Mouse (Mus musculus) midbrain, embryonic 13.5 days (tissue): ENCODE results near the gene Fyco1. TPM values are rescaled to one million over a fixed set of nuclear protein-coding genes. Genes with fewer than 3 reads are reported as not detected.

Source experiments
- ATAC-seq: fragments of 200-750 bp; cut with Nextera tagmentation; 2 replicates; pipeline ENCODE4 v1.8.0; 2017; ENCODE audit warnings: mild to moderate bottlenecking, moderate TSS enrichment, moderate library complexity
- H3K27ac ChIP-seq: fragments of 300-500 bp; sonication (generic); 2 replicates; pipeline ENCODE4 v1.5.1; 2015; ENCODE audit warnings: inconsistent platforms, mild to moderate bottlenecking, moderate library complexity
- H3K27me3 ChIP-seq: fragments of 300-500 bp; sonication (generic); 2 replicates; pipeline ENCODE4 v1.6.1; 2015; ENCODE audit warnings: mild to moderate bottlenecking, inconsistent platforms
- H3K36me3 ChIP-seq: fragments of 300-500 bp; sonication (generic); 2 replicates; pipeline ENCODE4 v1.6.1; 2015; ENCODE audit warnings: mild to moderate bottlenecking, inconsistent platforms
- H3K4me1 ChIP-seq: fragments of 300-500 bp; sonication (generic); replicated peaks from 2 replicates; pipeline ENCODE4 v1.6.1; 2015; ENCODE audit warnings: inconsistent platforms
- H3K4me2 ChIP-seq: fragments of 300-500 bp; sonication (generic); replicated peaks from 2 replicates; pipeline ENCODE4 v1.6.1; 2015; ENCODE audit warnings: moderate library complexity, mild to moderate bottlenecking, inconsistent platforms
- H3K4me3 ChIP-seq: fragments of 300-500 bp; sonication (generic); replicated peaks from 2 replicates; pipeline ENCODE4 v1.5.1; 2015; ENCODE audit warnings: mild to moderate bottlenecking, inconsistent platforms
- H3K9ac ChIP-seq: fragments of 300-500 bp; sonication (generic); replicated peaks from 2 replicates; pipeline ENCODE4 v1.6.1; 2015; ENCODE audit warnings: mild to moderate bottlenecking, inconsistent platforms
- H3K9me3 ChIP-seq: fragments of 300-500 bp; sonication (generic); 2 replicates; pipeline ENCODE4 v1.6.1; 2016; ENCODE audit warnings: mild to moderate bottlenecking, inconsistent platforms
- WGBS: fragments of 180-500 bp; shearing (Covaris S2); methylation state at CpG from one replicate; pipeline ENCODE4 v1.1.7; 2015; 5-methylcytosine and 5-hydroxymethylcytosine counted together
- polyA plus RNA-seq: library from polyadenylated mRNA; unstranded; fragments of >200 nt; fragmentation: Nextera tagmentation; extraction: Ambion mirVana; gene quantifications from 2 replicates; pipeline ENCODE4 v1.2.1, GENCODE M21; 2015

Fyco1 gene
- polyA plus RNA-seq: 11.1 and 13.3 TPM in 2 replicates

GRCm38 (mm10) chr9:123851713-123852448 lies at the start of gene Fyco1:
Gene Fyco1, minus strand, starts transcription at chr9:123851899.
- Histone ChIP-seq H3K27me3 (no peaks in the 10 kb centered on the region), H3K27ac (peak within 1 kb of the TSS; percentile 74), H3K4me2 (peak within 1 kb of the TSS; percentile 86), H3K4me3 (peak within 1 kb of the TSS; percentile 72), H3K9me3 (no peaks in the 10 kb centered on the region), H3K36me3 (no peaks in the 10 kb centered on the region), H3K9ac (peak within 1 kb of the TSS; percentile 67), H3K4me1 (peaks cover 15% of the 10 kb centered on the region)
- under 1% methylated on average over 47 of the region's 47 CpGs for WGBS
- peak; percentile 98 for ATAC-seq

- H3K36me3 ChIP-seq: no peaks in the 10 kb centered on the region
- WGBS: 83% methylated on average over 4 of the region's 4 CpGs
- H3K27me3 ChIP-seq: no peaks in the 10 kb centered on the region
- H3K4me2 ChIP-seq: no peak overlapping the region
- H3K9me3 ChIP-seq: no peaks in the 10 kb centered on the region
- H3K4me3 ChIP-seq: no peak overlapping the region
- no peaks in the 10 kb centered on the region for H3K4me1 ChIP-seq
- H3K27ac ChIP-seq: no peak overlapping the region
- no peak overlapping the region for H3K9ac ChIP-seq
- ATAC-seq: no peak
Observed at GRCm38 (mm10) chr9:123872049-123872448, 20.4 kb upstream of the Fyco1 start.

- Histone ChIP-seq H3K9me3 (no peaks in the 10 kb centered on the region), H3K4me1 (no peaks in the 10 kb centered on the region), H3K27me3 (no peaks in the 10 kb centered on the region), H3K36me3 (no peaks in the 10 kb centered on the region), H3K9ac (no peak overlapping the region), H3K4me2 (no peak overlapping the region), H3K4me3 (no peak overlapping the region), H3K27ac (no peak overlapping the region)
- ATAC-seq: no peak
- WGBS: 55% methylated on average over 5 of the region's 6 CpGs
Observed at GRCm38 (mm10) chr9:123869167-123869784, 17.6 kb upstream of the Fyco1 start.

- 88% methylated on average over 1 of the region's 1 CpGs for WGBS
- Histone ChIP-seq H3K27me3 (no peaks in the 10 kb centered on the region), H3K9ac (no peak overlapping the region), H3K27ac (no peak overlapping the region), H3K36me3 (no peaks in the 10 kb centered on the region), H3K4me1 (no peaks in the 10 kb centered on the region), H3K9me3 (no peaks in the 10 kb centered on the region), H3K4me2 (no peak overlapping the region), H3K4me3 (no peak overlapping the region)
- ATAC-seq: no peak
Observed at GRCm38 (mm10) chr9:123863641-123864040, 11.9 kb upstream of the Fyco1 start.

GRCm38 (mm10) chr9:123862895-123863616 lies 11.4 kb upstream of the Fyco1 start:
- 81% methylated on average over 1 of the region's 1 CpGs for WGBS
- no peaks in the 10 kb centered on the region for H3K9me3 ChIP-seq
- no peaks in the 10 kb centered on the region for H3K4me1 ChIP-seq

GRCm38 (mm10) chr9:123861929-123862328 lies 10.2 kb upstream of the Fyco1 start, which contains the start of gene Xcr1:
Gene Xcr1, minus strand, starts transcription at chr9:123862029.
- 90% methylated on average over 9 of the region's 9 CpGs for WGBS
- Histone ChIP-seq H3K4me2 (no peak within 1 kb of the TSS), H3K4me3 (no peak within 1 kb of the TSS)

More at GRCm38 (mm10) chr9:123862895-123863616, 11.4 kb upstream of the Fyco1 start:
- ATAC-seq: no peak
- Histone ChIP-seq H3K36me3 (no peaks in the 10 kb centered on the region), H3K27ac (no peak overlapping the region), H3K4me3 (no peak overlapping the region), H3K4me2 (no peak overlapping the region), H3K27me3 (no peaks in the 10 kb centered on the region), H3K9ac (no peak overlapping the region)

GRCm38 (mm10) chr9:123856836-123857235 lies 5.1 kb upstream of the Fyco1 start:
- no peak for ATAC-seq
- no peak overlapping the region for H3K4me3 ChIP-seq
- 88% methylated on average over 2 of the region's 2 CpGs for WGBS

More at GRCm38 (mm10) chr9:123861929-123862328, 10.2 kb upstream of the Fyco1 start, which contains the start of gene Xcr1:
- Histone ChIP-seq H3K27ac (no peak within 1 kb of the TSS), H3K9ac (no peak within 1 kb of the TSS), H3K9me3 (no peaks in the 10 kb centered on the region), H3K27me3 (no peaks in the 10 kb centered on the region), H3K4me1 (no peaks in the 10 kb centered on the region), H3K36me3 (no peaks in the 10 kb centered on the region)
- no peak for ATAC-seq

GRCm38 (mm10) chr9:123852449-123853390 lies 1.0 kb upstream of the Fyco1 start:
- H3K9me3 ChIP-seq: no peaks in the 10 kb centered on the region
- no peaks in the 10 kb centered on the region for H3K36me3 ChIP-seq
- H3K27me3 ChIP-seq: no peaks in the 10 kb centered on the region
- peak overlapping the region; percentile 35 for H3K4me3 ChIP-seq
- peak; percentile 35 for ATAC-seq
- peak overlapping the region; percentile 60 for H3K27ac ChIP-seq
- peak overlapping the region; percentile 53; the same call in 1 of the 2 replicates for H3K9ac ChIP-seq
- WGBS: 71% methylated on average over 5 of the region's 5 CpGs
- H3K4me2 ChIP-seq: peak overlapping the region; percentile 61
- H3K4me1 ChIP-seq: peaks cover 15% of the 10 kb centered on the region

More at GRCm38 (mm10) chr9:123856836-123857235, 5.1 kb upstream of the Fyco1 start:
- H3K36me3 ChIP-seq: no peaks in the 10 kb centered on the region
- H3K9me3 ChIP-seq: no peaks in the 10 kb centered on the region
- H3K27ac ChIP-seq: no peak overlapping the region
- H3K4me1 ChIP-seq: peaks cover 4% of the 10 kb centered on the region; the same call in 1 of the 2 replicates
- H3K9ac ChIP-seq: no peak overlapping the region
- H3K4me2 ChIP-seq: no peak overlapping the region
- no peaks in the 10 kb centered on the region for H3K27me3 ChIP-seq

GRCm38 (mm10) chr9:123851062-123851712 lies 512 bp downstream of the Fyco1 start:
- Histone ChIP-seq H3K27ac (peak overlapping the region; percentile 74), H3K36me3 (no peaks in the 10 kb centered on the region), H3K9ac (peak overlapping the region; percentile 67), H3K4me3 (peak overlapping the region; percentile 72), H3K4me2 (peak overlapping the region; percentile 86), H3K4me1 (peaks cover 15% of the 10 kb centered on the region), H3K27me3 (no peaks in the 10 kb centered on the region), H3K9me3 (no peaks in the 10 kb centered on the region)
- under 1% methylated on average over 27 of the region's 27 CpGs for WGBS
- peak; percentile 90 for ATAC-seq

- H3K27me3 ChIP-seq: no peaks in the 10 kb centered on the region
- no peak for ATAC-seq
- 4% methylated on average over 2 of the region's 2 CpGs for WGBS
- H3K27ac ChIP-seq: peak overlapping the region; percentile 74
- no peaks in the 10 kb centered on the region for H3K36me3 ChIP-seq
- H3K9me3 ChIP-seq: no peaks in the 10 kb centered on the region
- H3K4me3 ChIP-seq: peak overlapping the region; percentile 72
- H3K4me1 ChIP-seq: peaks cover 15% of the 10 kb centered on the region
- peak overlapping the region; percentile 86 for H3K4me2 ChIP-seq
- peak overlapping the region; percentile 67; the same call in 1 of the 2 replicates for H3K9ac ChIP-seq
Observed at GRCm38 (mm10) chr9:123850705-123851061, 1.0 kb downstream of the Fyco1 start.
